Mouse (Mus musculus): ENCODE data around the gene Galnt13. TPM values are rescaled to one million over a fixed set of nuclear protein-coding genes. Genes with fewer than 3 reads are reported as not detected.
"Not testable (repeated sequence)": the region's sequence is repeated elsewhere in the genome, so short reads cannot be mapped to it uniquely, and the experiment has no call there.

Gene Galnt13
- polyA plus RNA-seq, 1 experiment from 2014 or later: 2.2 TPM

DNA sequence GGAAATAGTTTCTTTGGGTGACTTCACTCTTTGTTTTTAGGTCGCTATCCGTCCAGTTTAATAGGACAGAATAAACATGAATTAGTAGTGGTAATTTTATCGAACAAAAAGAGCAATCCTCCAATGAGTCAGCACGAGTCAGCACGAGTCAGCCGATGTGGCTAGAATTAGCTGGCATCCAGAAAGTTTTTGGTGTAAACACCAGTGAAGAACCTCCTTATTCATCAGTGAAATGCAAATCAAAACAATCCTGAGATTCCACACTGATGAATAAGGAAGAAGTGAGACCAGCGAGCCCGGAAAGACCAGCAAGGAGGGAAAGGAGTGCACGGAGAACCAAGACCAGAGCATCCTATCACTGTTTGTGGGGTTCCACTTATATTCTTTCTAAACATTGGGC, 131.5 kb downstream of the Galnt13 start:
- WGBS: 88% methylated on average over 9 of the region's 9 CpGs
- H3K4me1 ChIP-seq: no peaks in the 10 kb centered on the region

GRCm38 (mm10) chr2:54713817-54714216, 277.7 kb downstream of the Galnt13 start:
- H3K4me1 ChIP-seq; H3K27ac ChIP-seq (replicated peaks); H3K4me3 ChIP-seq; H3K36me3 ChIP-seq; H3K27me3 ChIP-seq (ENCODE audit: low read depth, poor library complexity, severe bottlenecking); DNase-seq (ENCODE audit: low spot score); H3K9me3 ChIP-seq (replicated peaks): not testable (repeated sequence)
- WGBS: no CpG with 5 or more reads among the region's 5 CpGs

More for the DNA sequence above, 131.5 kb downstream of the Galnt13 start:
- Histone ChIP-seq H3K4me3 (no peak overlapping the region), H3K27ac (replicated peaks) (no peak overlapping the region), H3K36me3 (no peaks in the 10 kb centered on the region), H3K9me3 (replicated peaks) (no peaks in the 10 kb centered on the region), H3K27me3 (ENCODE audit: low read depth, poor library complexity, severe bottlenecking) (no peaks in the 10 kb centered on the region)
- DNase-seq (ENCODE audit: low spot score): no peak

GRCm38 (mm10) chr2:54751232-54751631, 315.1 kb downstream of the Galnt13 start:
- DNase-seq (ENCODE audit: low spot score): no peak
- Histone ChIP-seq H3K27ac (replicated peaks) (no peak overlapping the region), H3K4me3 (no peak overlapping the region), H3K36me3 (no peaks in the 10 kb centered on the region), H3K4me1 (no peaks in the 10 kb centered on the region), H3K27me3 (ENCODE audit: low read depth, poor library complexity, severe bottlenecking) (no peaks in the 10 kb centered on the region), H3K9me3 (replicated peaks) (no peaks in the 10 kb centered on the region)
- 77% methylated on average over 2 of the region's 2 CpGs for WGBS

DNA sequence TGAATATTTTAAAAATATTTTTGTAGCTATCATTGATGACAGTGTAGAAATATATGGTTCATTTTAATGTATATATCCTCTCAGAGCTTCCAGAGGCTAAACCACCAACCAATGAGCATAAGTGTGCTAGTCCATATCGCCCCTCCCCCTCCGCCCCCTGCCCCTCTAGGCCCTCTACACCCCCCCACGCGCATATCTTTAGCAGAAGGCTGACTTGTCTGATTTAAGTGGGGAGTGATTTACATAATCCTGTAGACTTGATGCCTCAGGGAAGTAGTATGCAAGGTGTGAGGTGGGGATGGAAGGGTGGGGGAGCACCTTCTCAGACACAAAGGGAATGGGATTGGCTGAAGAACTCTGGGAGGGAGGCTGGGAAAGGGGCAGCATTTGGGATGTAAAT, 323.7 kb downstream of the Galnt13 start:
- Histone ChIP-seq H3K9me3 (replicated peaks) (no peaks in the 10 kb centered on the region), H3K4me3 (no peak overlapping the region), H3K27ac (replicated peaks) (no peak overlapping the region), H3K36me3 (no peaks in the 10 kb centered on the region), H3K27me3 (ENCODE audit: low read depth, poor library complexity, severe bottlenecking) (no peaks in the 10 kb centered on the region), H3K4me1 (no peaks in the 10 kb centered on the region)
- DNase-seq (ENCODE audit: low spot score): no peak
- WGBS: 40% methylated on average over 4 of the region's 4 CpGs

DNA sequence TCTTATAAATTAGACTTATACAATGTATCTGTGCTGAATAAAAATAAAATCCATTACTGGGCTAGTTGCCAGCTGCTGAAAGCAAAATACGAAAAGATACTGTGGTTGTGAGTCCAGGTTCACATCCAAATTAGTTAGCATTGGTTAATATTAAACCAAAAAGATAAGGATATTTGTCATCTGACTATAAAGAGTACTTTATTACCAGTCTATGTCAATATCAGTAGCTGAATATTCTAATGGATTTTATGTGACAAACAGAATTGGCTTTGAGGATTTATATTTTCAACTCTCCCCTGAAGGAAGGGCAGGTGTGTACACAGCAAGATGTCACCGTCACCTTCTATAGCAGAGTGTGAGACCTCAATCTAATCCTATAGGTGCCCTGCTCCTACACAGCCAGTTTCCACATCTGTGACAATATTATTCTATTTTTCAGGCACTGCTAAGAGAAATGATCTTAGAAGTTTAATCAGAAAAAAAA, 342.7 kb downstream of the Galnt13 start:
- Histone ChIP-seq H3K9me3 (replicated peaks) (no peaks in the 10 kb centered on the region), H3K4me1 (no peaks in the 10 kb centered on the region), H3K36me3 (no peaks in the 10 kb centered on the region), H3K27ac (replicated peaks) (no peak overlapping the region), H3K27me3 (ENCODE audit: low read depth, poor library complexity, severe bottlenecking) (no peaks in the 10 kb centered on the region), H3K4me3 (no peak overlapping the region)
- 92% methylated on average over 2 of the region's 2 CpGs for WGBS
- DNase-seq (ENCODE audit: low spot score): no peak

DNA sequence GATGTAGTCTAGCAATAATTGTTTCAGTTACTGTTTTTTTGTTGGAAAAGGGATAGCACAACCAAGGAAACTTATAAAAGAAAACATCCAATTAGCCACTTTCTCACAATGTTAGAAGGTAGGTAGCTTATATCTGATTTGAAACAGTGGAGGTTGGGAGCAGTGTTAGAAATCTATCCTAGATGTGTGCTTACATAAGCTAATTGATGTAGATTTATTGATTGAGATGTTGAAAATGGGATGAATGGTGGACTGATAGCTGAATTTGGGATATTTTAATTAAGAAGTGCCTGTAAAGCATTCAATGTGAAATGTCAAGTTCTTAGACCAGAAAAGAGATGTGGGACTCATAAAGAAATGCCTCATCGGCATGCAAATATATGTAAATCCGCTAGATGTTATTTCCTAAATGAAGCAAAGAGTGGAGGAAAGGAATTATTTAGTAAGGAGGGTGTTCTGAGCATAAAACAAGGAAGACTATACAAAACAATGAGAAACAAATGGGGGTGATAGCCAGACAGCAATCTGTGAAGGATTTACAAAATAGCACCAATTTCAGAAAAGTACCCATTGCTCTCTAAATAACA, 377.6 kb downstream of the Galnt13 start:
- WGBS: 76% methylated on average over 2 of the region's 2 CpGs
- Histone ChIP-seq H3K27me3 (ENCODE audit: low read depth, poor library complexity, severe bottlenecking) (no peaks in the 10 kb centered on the region), H3K9me3 (replicated peaks) (no peaks in the 10 kb centered on the region), H3K36me3 (no peaks in the 10 kb centered on the region), H3K27ac (replicated peaks) (no peak overlapping the region), H3K4me1 (no peaks in the 10 kb centered on the region), H3K4me3 (no peak overlapping the region)
- DNase-seq (ENCODE audit: low spot score): no peak

- no peaks in the 10 kb centered on the region for H3K4me1 ChIP-seq
- no peaks in the 10 kb centered on the region for H3K27me3 ChIP-seq (ENCODE audit: low read depth, poor library complexity, severe bottlenecking)
- H3K36me3 ChIP-seq: no peaks in the 10 kb centered on the region
- no peaks in the 10 kb centered on the region for H3K9me3 ChIP-seq (replicated peaks)
- no peak for DNase-seq (ENCODE audit: low spot score)
- H3K27ac ChIP-seq (replicated peaks): no peak overlapping the region
- H3K4me3 ChIP-seq: no peak overlapping the region
- WGBS: 58% methylated on average over 1 of the region's 1 CpGs
Observed at GRCm38 (mm10) chr2:54841245-54841644, 405.1 kb downstream of the Galnt13 start.

DNA sequence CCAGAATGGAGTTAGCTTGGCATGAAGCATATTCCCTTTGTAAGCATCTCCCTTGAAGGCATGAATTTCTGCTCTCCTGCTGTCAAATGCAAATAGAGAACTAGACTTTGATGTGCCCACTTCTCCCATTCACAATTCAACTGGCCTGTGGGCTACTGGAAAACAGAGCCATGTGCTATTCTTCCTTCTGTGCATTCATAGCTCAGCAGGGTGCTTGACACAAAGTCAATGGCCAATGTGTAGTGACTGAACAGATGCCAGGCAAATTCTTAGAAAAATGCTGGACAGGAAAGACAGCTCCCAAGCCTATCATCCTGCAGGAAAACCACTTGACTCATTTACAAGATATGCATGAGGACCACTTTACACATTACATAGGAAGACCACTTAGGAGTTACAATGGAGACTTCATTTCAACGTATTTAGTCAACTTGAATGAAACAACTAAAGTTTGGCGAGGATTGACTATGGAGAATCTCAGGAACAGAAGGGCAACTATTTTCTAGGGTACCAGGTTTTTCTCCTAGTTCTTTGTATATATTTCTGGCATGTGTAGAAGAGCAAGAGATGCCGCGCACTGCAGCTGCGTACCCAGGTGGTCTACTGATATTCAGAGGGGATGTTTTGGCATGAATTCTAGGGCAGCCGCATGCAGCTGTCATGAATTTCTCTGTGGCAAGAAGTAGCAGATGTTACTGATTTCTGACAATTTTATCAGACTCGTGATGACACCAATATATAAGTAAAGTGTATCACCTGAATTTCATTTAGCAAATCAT, 470.4 kb downstream of the Galnt13 start:
- 89% methylated on average over 7 of the region's 7 CpGs for WGBS
- Histone ChIP-seq H3K27ac (replicated peaks) (no peak overlapping the region), H3K27me3 (ENCODE audit: low read depth, poor library complexity, severe bottlenecking) (no peaks in the 10 kb centered on the region), H3K36me3 (no peaks in the 10 kb centered on the region), H3K4me3 (no peak overlapping the region), H3K4me1 (no peaks in the 10 kb centered on the region), H3K9me3 (replicated peaks) (no peaks in the 10 kb centered on the region)
- DNase-seq (ENCODE audit: low spot score): no peak

GRCm38 (mm10) chr2:54915088-54915670, 479.1 kb downstream of the Galnt13 start:
- H3K9me3 ChIP-seq (replicated peaks): no peaks in the 10 kb centered on the region
- H3K36me3 ChIP-seq: no peaks in the 10 kb centered on the region
- H3K27ac ChIP-seq (replicated peaks): no peak overlapping the region
- H3K27me3 ChIP-seq (ENCODE audit: low read depth, poor library complexity, severe bottlenecking): no peaks in the 10 kb centered on the region
- no peaks in the 10 kb centered on the region for H3K4me1 ChIP-seq
- no peak overlapping the region for H3K4me3 ChIP-seq
- WGBS: 93% methylated on average over 1 of the region's 1 CpGs
- no peak for DNase-seq (ENCODE audit: low spot score)

DNA sequence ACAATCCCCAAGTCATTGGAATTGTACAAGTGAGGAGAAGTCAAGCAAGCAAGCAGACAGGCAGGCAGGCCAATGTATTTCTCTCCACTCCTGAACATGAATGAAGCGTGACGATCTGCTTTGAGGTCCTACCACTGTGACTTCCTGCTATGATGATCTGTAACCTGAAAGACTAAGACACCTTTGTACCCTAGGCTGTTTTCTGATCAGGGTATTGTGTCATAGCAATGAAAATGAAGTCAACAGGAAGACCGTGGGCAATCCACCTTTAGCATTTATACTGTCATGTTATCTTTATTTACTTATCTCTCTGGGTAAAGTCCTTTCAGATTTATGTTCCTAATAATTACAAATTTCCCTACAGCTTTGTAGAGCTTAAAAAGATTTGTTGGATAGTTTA, 500.3 kb downstream of the Galnt13 start:
- Histone ChIP-seq H3K4me3 (no peak overlapping the region), H3K36me3 (no peaks in the 10 kb centered on the region), H3K9me3 (replicated peaks) (no peaks in the 10 kb centered on the region), H3K27ac (replicated peaks) (no peak overlapping the region), H3K4me1 (no peaks in the 10 kb centered on the region), H3K27me3 (ENCODE audit: low read depth, poor library complexity, severe bottlenecking) (no peaks in the 10 kb centered on the region)
- 86% methylated on average over 3 of the region's 3 CpGs for WGBS
- DNase-seq (ENCODE audit: low spot score): no peak

DNA sequence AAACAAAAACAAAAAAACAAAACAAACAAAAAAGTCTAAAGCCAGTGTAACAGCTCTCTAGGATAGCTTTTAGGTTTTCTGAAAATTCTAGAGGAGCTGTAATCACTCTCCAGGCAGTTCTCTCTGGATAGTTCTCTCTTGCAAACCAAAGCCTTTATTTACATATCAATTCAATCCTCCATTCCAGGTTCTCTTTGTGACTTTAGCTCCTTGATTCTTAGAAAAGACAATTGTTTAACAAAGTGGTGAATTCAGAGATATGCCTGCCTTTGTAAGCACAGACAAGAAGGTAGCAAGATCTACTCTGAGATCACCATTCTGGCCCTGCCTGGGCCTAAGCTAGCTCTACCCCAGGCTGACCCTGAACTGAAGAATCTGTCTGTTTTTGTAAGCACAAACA, 501.2 kb downstream of the Galnt13 start:
- no peak overlapping the region for H3K27ac ChIP-seq (replicated peaks)
- H3K36me3 ChIP-seq: no peaks in the 10 kb centered on the region
- no peak overlapping the region for H3K4me3 ChIP-seq
- H3K4me1 ChIP-seq: no peaks in the 10 kb centered on the region
- no peaks in the 10 kb centered on the region for H3K9me3 ChIP-seq (replicated peaks)
- no peak for DNase-seq (ENCODE audit: low spot score)
- no peaks in the 10 kb centered on the region for H3K27me3 ChIP-seq (ENCODE audit: low read depth, poor library complexity, severe bottlenecking)

DNA sequence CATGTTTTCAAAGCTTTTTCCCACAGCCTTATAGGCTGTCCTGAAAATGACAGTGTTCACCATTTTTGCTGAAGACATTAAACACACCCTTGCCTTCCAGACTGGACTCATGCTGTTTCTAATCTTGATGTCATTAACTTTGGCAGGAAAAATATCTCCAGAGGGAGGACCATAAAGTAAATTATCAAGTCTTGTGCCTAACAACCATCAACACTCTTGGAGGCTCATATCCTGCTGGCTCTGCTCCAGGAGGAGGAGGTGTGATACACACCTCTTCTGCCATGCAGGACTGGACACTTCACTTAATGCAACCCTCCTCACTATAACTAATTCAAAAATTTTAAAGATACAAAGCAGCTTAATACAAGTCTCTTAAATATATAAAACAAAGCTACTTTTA, 502.0 kb downstream of the Galnt13 start:
- no peaks in the 10 kb centered on the region for H3K36me3 ChIP-seq
- no peak overlapping the region for H3K4me3 ChIP-seq
- H3K27me3 ChIP-seq (ENCODE audit: low read depth, poor library complexity, severe bottlenecking): no peaks in the 10 kb centered on the region
- H3K9me3 ChIP-seq (replicated peaks): no peaks in the 10 kb centered on the region
- no peaks in the 10 kb centered on the region for H3K4me1 ChIP-seq
- no peak overlapping the region for H3K27ac ChIP-seq (replicated peaks)
- no peak for DNase-seq (ENCODE audit: low spot score)

GRCm38 (mm10) chr2:54943386-54943785, 507.3 kb downstream of the Galnt13 start:
- Histone ChIP-seq H3K27me3 (ENCODE audit: low read depth, poor library complexity, severe bottlenecking) (no peaks in the 10 kb centered on the region), H3K27ac (replicated peaks) (no peak overlapping the region), H3K36me3 (no peaks in the 10 kb centered on the region), H3K4me1 (no peaks in the 10 kb centered on the region), H3K4me3 (no peak overlapping the region), H3K9me3 (replicated peaks) (no peaks in the 10 kb centered on the region)
- 88% methylated on average over 1 of the region's 1 CpGs for WGBS
- DNase-seq (ENCODE audit: low spot score): no peak
